Mouse (Mus musculus): ENCODE data around the gene Sipa1l2.
A peak's percentile ranks its signal among the peaks of the same experiment; 100 is the strongest.
"Not testable (repeated sequence)": the region's sequence is repeated elsewhere in the genome, so short reads cannot be mapped to it uniquely, and the experiment has no call there.

The Sipa1l2 gene

DNA sequence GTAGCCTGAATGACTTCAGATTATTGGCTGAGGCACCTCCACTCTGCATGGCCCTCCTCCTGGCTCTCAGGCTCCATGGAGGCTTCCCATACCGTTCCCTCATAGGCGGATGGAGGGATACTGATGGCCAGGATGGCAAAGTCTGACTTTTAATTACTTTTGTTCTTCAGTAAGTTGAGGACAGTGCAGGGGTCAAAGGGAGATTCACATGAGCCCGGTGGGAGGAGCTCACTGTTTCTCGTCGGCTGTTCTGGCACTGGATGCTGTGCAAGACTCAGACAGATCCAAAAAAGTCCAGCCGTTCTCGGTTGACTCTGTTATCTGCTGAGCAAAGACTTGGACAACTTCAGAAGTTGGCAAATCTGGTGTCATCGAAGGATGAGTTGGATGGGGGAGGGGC, 155.0 kb downstream of the Sipa1l2 start:
- DNase-seq (ENCODE audit: low read depth in 2 of 2, low spot score in 2 of 2), result no peak

DNA sequence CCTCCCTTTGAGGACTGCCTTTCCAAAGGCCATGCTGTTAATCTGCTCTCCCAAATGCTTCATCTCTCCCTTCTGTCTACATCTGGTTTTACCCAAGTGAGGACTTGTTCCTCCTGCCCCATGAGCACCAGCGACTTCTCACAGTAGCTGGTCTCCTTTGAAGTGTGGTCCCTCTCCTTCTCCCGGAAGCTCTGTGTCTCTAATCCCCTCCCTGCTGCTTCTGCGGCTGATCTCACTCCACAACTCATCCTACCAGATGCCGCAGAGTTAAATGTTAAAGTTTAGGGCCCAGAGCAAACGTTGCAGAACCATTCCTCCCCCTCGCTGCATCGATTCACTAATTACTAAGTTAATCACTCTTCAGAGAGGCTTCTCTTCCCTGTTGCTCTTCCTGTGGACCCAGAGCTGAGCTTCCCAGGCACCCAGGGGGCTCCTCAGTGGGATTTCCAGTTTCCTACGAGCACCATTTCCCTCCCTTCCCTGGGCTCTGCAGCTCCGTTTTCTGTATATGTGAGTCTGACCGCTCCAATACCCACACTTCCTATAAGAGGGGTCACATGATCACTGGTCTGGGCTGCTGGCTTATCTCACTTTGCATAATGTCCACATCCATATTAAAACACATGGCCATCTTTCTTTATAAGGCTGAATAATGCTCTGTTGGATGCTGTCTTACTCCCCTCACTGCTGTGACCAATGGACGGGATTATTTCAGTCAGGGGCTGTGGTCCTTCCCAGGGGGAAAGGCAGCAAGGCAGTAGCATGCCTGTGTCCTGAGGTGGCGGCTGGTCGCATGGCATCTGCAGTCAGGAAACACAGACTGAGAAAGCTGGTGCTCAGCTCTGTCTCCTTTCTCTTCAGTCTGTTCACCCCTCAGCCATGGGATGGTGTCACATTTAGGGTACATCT, 156.4 kb downstream of the Sipa1l2 start:
- DNase-seq (ENCODE audit: low read depth in 2 of 2, low spot score in 2 of 2), result no peak

DNA sequence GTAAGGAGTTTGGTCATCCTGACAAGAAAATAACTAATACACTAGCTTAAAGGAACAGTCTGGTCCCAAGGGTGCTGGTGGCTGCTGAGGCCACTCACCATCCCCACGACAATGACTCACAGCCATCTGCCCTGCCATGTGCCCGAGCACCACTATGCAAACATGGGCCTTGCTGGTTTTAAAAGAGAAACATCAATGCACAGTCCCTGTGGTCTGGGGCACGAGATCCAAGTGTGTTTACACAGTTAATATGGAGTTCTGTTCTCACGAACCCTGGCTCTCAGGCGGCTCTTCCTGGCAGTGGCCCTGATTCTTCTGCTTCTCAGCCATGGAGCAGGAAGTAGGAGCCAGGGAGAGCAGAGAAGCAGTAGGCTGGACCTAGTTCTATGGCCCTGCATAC, 159.0 kb downstream of the Sipa1l2 start:
- DNase-seq (ENCODE audit: low read depth in 2 of 2, low spot score in 2 of 2), result no peak

DNA sequence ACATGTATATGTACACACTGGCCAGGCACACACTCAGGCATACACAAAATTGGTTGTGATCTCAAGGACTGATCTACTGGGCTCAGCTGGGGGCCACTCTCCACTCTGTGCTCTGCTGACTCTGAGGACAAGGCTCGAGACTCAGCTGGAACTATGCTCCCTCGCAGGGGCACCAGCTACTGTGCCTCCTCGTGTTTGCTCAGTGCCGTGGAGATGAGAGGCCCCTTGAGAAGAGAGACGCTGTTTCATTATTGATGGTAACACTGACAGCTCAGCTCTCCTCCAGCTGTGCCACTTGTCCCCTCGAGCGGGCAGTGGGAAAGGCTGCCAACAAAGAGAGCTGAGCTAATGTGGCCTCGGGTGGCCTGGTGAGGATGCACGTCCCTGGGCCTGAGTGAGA, 161.9 kb downstream of the Sipa1l2 start:
- no peak for DNase-seq (ENCODE audit: low read depth in 2 of 2, low spot score in 2 of 2)

DNA sequence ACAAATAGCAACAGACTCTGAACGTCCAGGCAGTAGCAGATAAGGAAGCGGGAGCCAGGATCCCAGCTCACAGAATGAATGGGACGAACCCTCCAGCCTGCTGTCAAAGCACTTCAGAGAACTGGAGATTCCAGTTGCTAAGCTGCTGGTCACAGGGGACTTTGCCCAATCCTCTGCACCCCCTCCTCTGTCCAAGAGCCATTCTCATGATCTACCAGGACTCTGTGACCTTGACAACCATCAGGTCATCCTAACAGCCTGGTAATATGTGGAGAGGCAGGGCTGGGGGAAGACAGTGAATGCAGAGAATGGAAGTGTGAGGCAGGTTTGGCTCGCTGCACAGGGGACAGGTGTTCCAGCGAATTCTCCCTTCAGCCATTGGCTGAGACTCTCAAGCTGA, 163.2 kb downstream of the Sipa1l2 start:
- no peak for DNase-seq (ENCODE audit: low read depth in 2 of 2, low spot score in 2 of 2)

DNA sequence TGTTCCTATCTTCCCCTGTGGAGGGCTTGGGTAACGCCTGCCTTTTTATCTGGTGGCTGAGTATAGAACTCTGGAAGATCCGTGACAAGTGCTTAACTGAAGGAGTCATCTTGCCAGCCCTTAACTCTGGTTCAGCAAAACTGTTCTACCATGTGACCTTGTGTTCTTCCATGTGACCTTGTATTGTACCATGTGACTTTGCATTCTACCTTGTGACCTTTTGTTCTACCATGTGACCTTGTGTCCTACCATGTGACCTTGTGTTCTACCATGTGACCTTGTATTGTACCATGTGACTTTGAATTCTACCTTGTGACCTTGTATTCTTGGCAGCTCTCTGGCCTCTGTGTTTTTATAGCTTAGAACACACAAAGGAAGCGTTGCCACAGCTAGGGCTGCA, 168.3 kb downstream of the Sipa1l2 start:
- DNase-seq (ENCODE audit: low read depth in 2 of 2, low spot score in 2 of 2), result no peak

DNA sequence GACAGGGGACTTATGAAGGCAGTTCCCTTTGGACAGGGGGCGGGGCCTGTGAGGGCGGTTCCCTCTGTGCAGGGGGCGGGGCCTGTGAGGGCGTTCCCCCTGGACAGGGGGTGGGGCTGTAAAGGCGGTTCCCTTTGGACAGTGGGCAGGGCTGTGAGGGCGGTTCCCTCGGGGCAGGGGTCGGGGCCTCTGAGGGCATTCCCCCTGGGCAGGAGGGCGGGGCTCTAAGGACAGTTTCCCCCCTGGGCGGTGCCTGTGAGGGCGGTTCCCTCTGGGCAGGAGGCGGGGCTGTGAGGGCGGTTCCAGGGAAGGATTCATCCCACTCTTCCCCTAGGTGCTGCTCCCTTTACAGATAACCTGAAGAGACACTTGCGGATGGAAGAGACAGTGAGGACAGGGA, 171.6 kb downstream of the Sipa1l2 start:
- no peak for DNase-seq (ENCODE audit: low read depth in 2 of 2, low spot score in 2 of 2)

DNA sequence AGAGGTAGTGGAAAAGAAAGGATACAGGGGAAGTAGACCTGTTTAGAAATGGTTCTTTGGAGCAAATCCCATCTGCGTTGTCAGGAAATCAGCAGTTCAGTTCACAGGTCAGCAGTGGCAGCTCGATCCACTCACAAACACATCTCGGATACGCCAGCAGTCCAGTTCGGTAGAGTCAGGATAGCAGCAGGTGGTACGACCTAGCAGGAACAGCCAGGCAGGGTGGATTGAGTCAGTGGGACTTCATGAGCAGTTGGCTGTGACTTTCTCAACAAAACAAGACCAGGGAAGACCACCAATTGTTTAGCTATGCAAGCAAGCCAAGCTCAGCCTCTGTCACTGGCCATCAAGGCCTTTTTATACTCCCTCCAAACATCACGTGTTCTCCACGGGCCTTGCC, 173.9 kb downstream of the Sipa1l2 start:
- DNase-seq (ENCODE audit: low read depth in 2 of 2, low spot score in 2 of 2), result not testable (repeated sequence)

DNA sequence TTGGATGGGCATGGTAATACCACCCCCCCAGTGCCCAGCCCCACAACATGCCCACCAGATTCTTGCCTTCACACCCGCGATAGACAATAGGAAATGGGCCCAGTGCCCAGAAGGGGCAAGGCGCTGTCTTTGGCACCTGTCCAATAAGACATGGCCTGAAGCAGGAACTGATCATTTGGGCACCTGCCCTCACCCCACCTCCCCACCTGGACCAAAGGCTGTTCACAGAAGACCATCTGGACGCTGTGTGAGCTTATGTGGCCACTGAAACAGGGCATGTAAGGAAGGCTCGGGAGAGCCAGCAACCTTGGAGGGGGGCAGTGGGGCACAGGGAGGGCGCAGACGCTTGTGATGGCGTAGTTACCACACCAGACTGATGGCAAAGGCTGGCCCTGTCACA, 174.6 kb downstream of the Sipa1l2 start:
- DNase-seq (ENCODE audit: low read depth in 2 of 2, low spot score in 2 of 2), result no peak

DNA sequence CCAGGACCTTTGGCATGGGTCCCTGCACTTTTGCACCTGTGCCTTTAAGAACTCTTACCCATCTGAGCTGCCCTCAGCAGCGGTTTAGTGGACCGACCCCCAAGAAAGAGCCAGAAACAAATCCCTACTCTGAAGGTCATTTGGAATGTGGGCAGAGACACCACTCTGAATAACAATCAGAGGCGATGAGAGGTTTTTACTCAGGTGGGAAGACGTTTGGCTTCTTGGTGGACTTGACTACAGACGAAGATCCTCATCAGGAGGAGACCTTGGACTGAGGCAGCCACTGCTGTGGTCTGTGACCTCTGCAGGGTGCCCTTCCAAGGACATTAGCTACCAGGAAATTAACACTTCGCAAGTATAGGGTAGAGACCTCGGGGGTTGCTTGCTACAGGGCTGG, 177.9 kb downstream of the Sipa1l2 start:
- DNase-seq (ENCODE audit: low read depth in 2 of 2, low spot score in 2 of 2), result no peak

DNA sequence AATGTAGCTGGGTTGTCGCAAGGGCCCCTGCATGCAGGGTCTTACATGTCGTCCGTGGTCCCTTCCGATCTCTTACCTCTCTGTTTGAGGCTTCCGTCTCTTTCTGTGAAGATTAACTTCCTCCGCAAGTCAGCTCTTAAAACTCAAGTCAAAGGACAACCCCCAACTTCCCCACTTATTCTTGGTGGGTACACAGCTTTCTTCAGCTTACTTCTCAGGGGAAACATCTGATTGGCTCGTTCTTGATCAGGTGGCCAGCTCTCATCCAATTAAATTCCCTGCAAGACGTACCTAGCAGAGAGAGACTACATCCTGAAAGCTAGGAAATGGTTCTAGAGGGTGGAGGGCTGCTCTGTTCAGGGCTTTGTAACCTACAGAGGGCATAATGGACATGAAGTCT, 178.3 kb downstream of the Sipa1l2 start:
- DNase-seq (ENCODE audit: low read depth in 2 of 2, low spot score in 2 of 2), result peak; percentile 39 to 50

DNA sequence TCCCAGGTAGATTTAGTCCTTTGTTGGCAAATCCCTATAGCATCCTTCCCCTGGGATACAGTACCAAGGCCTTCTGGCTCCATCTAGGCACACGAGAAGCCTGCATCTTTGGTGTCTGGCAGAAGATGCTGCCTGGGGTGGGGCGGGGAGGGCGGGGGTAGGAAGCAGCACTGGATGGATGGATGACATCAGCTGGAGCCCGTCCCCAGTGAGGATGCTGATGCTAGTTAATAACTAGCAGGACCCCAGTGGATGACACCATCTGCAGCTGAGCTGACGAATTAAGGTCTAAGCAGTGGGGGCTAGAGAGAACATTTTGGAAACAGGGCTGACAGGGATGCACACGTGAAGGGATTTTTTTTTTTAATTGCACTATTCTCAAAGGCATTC, 179.1 kb downstream of the Sipa1l2 start:
- DNase-seq (ENCODE audit: low read depth in 2 of 2, low spot score in 2 of 2), result no peak

DNA sequence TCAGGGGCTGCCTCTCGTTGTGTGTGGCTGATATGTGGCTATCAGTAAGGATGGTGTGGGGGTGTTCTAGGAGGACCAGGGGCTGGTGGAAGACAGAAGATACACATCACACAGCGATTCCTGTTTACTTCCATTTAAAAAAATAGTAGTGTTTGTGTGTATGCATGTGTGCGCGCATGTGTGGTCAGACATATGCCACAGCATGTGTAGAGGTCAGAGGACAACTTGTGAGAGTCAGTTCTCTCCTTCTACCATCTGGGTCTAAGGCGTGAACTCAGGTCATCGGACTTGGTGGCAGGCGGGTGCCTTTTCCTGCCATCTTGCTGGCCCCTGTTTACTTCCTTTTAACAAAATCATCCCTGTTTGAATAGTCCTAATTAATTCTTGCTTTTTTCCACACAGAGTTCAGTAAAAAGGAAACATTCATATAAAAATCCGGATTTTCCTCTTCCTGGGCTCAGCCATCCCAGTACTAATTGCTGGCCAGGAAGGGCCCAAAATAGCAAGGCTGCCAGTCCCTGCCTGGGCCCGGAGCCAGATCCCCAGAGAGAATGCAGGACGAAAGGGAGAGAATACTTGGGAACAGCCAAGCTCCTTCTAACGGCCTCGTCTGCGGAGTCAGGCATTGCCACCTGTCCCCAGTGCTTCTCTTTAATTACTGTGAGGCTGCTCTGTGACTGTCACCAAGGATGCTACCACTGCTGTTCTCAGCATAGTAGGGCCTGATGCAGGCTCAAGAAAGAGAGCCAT, 179.7 kb downstream of the Sipa1l2 start:
- DNase-seq (ENCODE audit: low read depth in 2 of 2, low spot score in 2 of 2), result no peak

DNA sequence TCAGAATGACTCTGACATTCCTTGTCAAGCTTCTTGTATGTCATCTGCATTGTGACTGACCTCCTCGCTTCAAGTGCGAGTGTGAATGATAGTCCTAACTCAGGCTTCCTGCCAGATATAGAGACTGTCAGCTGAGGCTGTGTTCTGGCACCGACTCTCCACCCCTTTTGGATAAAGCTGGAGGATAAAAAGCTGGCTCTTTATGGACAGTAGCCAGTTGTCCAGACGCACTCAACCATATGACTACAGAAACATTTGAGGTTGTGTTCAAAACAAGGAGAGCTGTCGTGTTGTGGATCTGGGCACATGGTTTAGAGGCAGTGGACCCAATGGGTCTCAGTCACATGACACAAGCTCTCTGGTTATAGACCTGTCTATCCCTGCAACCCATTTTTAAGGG, 180.3 kb downstream of the Sipa1l2 start:
- no peak for DNase-seq (ENCODE audit: low read depth in 2 of 2, low spot score in 2 of 2)

DNA sequence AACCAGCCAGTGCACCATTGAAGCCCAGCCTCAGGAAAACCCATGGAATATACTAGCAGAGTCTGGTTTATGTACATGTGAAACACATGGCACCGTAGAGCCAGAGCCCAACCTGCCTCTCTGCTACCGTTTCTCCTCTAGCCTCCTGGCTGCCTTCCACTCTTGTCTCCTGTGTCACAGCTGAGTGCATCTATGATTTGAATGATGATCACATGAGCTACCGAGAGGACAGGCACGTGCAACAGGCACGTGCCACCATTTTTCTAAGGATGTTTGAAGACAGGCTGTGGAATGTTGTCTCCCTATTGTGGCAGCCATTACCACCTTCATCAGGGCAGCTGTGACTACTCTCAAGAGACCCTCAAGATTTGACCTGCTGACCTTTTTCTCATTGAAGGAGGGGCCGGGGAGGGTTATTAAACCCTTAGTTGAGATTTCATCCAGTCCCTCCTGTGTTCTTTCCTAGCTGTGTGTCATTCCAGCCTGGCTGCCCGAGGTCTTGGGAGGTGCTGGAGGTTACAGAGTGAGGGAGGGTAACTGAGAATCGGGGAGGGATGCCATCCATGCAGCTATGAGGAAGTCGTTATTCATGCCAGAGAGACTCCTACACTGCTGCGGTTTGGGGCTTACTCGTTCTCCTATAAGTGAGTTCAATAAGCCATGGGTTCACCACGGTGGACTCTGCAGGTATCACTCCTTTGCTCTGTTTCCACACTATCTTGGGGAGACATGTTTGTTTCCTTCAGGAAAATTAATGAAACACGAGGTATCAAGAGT, 181.0 kb downstream of the Sipa1l2 start:
- DNase-seq (ENCODE audit: low read depth in 2 of 2, low spot score in 2 of 2), result no peak

DNA sequence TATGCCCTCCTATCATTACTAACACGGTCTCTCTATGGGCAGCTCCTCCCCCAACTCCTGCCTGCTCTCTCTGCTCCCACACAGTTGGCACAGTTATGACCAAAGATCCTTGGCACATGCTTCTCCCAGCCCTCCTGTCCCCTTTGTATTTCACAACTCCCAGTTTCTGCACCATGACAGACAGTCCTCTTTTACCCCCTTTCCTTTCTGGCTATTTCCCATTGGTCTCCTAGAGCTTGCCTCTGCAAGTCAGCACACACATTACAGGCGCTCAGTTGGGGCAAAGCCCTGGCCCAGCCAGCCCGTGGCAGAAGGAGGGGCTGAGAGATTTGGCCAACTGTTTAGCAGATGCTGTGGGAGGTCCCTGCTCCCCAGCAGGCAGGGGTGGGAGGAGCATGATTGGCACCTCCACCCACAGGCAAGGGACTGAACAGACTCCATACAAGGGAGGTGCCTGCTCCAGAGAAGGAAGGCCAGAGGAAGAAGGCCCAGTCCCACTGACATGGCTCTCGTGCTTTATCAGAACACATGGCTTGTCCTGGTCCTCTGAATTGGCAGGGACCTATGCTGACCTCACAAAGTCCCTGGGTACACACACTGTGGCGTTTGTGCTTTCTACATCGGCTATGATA, 184.0 kb downstream of the Sipa1l2 start:
- no peak for DNase-seq (ENCODE audit: low read depth in 2 of 2, low spot score in 2 of 2)

DNA sequence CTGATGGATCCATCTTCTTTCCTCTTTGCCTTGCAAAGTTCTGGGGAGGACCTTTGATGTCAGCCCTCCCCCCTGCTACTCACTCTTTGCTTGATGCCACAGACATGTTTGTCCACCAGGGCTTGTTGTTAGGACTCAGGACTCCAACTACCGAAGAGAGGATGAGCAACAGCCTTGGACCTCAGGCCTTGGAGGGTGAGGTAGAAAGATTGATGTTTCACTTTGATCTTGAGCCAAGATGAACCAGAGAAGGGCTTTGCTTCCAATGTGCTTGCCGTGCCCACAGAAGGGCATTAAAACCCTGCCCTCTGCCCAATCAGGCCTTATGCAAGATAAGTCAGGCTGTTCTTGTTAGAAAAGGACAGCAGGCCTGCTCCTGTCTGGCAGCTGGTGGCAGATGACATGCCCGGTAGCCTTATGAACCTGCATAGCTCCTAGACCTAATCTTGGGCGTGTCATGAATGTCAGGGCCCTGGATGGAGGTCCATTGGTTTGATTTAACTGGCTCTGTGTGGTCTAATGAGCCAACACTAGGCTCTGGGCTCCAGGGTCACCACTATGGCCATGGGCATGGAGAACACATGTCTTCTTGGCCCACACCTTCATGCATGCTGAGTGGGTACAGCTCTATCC, 184.9 kb downstream of the Sipa1l2 start:
- DNase-seq (ENCODE audit: low read depth in 2 of 2, low spot score in 2 of 2), result no peak

DNA sequence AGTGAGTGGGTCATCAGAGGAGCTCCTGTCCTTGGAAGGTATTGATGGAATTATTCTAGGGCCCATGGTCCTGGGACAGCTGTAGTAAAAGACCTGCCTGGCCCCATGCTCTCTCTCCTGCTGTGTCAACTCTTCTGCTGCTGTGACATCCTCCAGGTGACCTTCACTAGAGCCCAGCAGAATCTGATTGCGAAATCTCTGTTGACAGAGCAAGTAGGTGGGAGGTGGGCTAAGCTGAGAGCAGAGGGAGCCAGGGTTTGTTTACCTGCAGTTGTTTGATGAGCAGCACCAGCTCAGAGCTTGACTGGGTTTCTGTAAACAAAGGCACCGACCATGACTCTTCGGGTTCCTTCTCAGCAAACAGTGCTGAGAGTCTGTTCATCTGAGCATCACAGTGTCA, 187.9 kb downstream of the Sipa1l2 start:
- no peak for DNase-seq (ENCODE audit: low read depth in 2 of 2, low spot score in 2 of 2)

DNA sequence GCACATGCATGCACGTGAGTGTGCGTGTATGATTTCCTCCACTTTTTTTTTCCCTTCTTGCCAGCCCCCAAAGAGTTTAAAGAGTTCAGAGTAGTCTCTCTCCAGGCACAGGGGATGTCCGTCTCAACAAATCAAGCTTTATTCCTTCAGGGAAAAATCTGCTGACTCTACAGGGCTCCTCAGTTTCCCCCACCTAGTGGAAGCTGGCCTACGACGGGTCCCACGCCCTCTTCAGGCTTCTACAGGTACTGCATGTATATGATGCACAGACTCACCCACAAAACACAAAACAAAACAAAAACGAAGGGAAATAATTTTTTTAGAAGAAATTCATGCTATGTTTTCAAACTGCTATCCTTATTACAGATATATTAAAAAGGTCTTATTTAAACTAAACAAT, 189.7 kb downstream of the Sipa1l2 start:
- no peak for DNase-seq (ENCODE audit: low read depth in 2 of 2, low spot score in 2 of 2)

DNA sequence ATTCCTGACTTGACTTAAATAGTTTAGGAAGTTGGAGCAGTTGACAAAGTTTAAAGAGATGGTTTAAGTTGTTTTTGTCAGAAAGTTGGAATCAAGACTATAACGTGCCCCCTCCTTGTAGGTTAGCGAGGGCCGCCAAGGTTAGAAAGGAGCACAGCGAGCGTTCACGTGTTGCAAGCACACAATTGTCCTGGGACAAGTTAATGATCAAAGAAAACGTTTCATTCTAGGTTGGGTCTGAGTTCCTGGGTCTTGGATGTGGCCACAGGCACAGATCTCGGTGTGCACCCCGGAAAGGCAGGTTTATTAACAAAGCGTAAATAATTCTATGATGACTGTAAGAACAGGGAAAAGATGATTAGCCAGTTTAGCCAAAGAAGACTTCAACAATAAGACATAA, 190.5 kb downstream of the Sipa1l2 start:
- DNase-seq (ENCODE audit: low read depth in 2 of 2, low spot score in 2 of 2), result no peak

DNA sequence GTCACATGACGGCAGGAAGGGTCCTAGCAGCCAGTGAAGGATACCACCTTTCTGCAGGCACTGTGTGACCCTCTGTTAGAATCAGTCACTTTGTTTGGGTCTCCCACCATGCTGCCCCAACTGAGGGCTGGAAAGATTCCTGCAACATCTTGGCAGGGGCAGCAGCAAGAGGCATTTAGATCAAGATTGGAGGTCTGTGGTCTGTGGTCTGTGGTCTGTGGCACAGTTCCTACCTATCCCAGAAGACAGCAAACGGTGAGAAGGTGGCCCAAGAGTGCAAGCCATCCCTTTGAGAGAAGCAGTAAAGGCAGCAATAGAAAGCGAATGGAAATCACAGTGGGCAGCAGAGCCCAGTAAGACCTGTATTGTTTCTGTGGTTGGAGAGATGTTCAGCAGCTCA, 191.9 kb downstream of the Sipa1l2 start:
- DNase-seq (ENCODE audit: low read depth in 2 of 2, low spot score in 2 of 2), result peak in 1 of 2 experiments; percentile 34

All from CD8-positive naive resting alpha-beta T cell, adult 2 months (primary cell).